Mouse (Mus musculus) lung, adult 2 months (tissue): ENCODE results near the gene Dbndd2.

Experiments used
- CTCF ChIP-seq: fragments of 200-500 bp; IDR thresholded peaks from 2 replicates; pipeline ENCODE4 v1.5.1; 2011; ENCODE audit warnings: mild to moderate bottlenecking, low read length, control low read depth; ENCODE audit not compliant: insufficient read depth
- POLR2A ChIP-seq: fragments of 200-500 bp; IDR thresholded peaks from 2 replicates; pipeline ENCODE4 v1.6.1; 2011; ENCODE audit warnings: low read depth, mild to moderate bottlenecking, control low read depth, low read length, borderline replicate concordance; ENCODE audit errors: extremely low read depth

DNA sequence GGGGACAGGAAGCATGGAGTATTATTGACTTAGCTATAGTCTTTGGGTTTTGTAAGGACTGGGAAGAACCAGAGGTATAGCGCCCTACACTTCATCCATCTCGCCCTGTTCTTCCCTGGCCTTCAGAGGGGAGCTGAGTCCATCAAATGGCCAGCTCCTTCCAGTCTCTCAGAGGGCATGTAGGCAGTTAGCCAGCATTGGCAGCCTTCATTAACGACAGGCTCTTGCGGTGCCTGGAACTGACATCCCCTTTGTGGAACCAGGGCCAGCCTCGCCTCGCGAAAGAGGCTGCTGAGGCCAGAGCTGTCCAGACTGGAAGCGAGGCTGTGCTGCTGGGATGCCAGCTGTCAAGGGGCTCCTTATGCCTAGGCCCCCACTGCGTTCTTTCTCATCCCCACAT, 1.9 kb downstream of the Dbndd2 start:
- no peak for TF ChIP-seq CTCF
- TF ChIP-seq POLR2A = no peak
